Mouse (Mus musculus): Measurements from ENCODE around the gene Yif1a. TPM values are rescaled to one million over a fixed set of nuclear protein-coding genes. Genes with fewer than 3 reads are reported as not detected.

Yif1a gene
- polyA plus RNA-seq, 1 experiment = 137 TPM

GRCm38 (mm10) chr19:5092083-5092482, 3.7 kb downstream of the Yif1a start:
- DNase-seq = no peak
- Histone ChIP-seq H3K27me3 (ENCODE audit: control insufficient read depth, insufficient read depth, low read length) (no peaks in the 10 kb centered on the region; the same call in 1 of the 2 replicates), H3K4me1 (replicated peaks; ENCODE audit: control insufficient read depth, insufficient read depth, low read length) (peaks cover 15% of the 10 kb centered on the region), H3K36me3 (ENCODE audit: control insufficient read depth, insufficient read depth, low read length) (no peaks in the 10 kb centered on the region), H3K27ac (ENCODE audit: control insufficient read depth, insufficient read depth, low read length) (no peak overlapping the region), H3K4me3 (ENCODE audit: control insufficient read depth, insufficient read depth, low read length) (no peak overlapping the region)
- TF ChIP-seq POLR2A (IDR thresholded peaks at IDR 0.05; ENCODE audit: control insufficient read depth, extremely low read depth, insufficient read depth, low read length, poor library complexity) (no peak), CTCF (IDR thresholded peaks at IDR 0.05; ENCODE audit: borderline replicate concordance, control insufficient read depth, extremely low read depth, insufficient read depth, low read length, poor library complexity) (no peak)
- 97% methylated on average over 10 of the region's 10 CpGs for WGBS

- no peak for DNase-seq
- no peak overlapping the region for H3K27ac ChIP-seq (ENCODE audit: control insufficient read depth, insufficient read depth, low read length)
- peaks cover 13% of the 10 kb centered on the region for H3K4me1 ChIP-seq (replicated peaks; ENCODE audit: control insufficient read depth, insufficient read depth, low read length)
- H3K27me3 ChIP-seq (ENCODE audit: control insufficient read depth, insufficient read depth, low read length) = no peaks in the 10 kb centered on the region; the same call in 1 of the 2 replicates
- 81% methylated on average over 12 of the region's 12 CpGs for WGBS
- no peak overlapping the region for H3K4me3 ChIP-seq (ENCODE audit: control insufficient read depth, insufficient read depth, low read length)
- no peaks in the 10 kb centered on the region for H3K36me3 ChIP-seq (ENCODE audit: control insufficient read depth, insufficient read depth, low read length)
- TF ChIP-seq CTCF (IDR thresholded peaks at IDR 0.05; ENCODE audit: borderline replicate concordance, control insufficient read depth, extremely low read depth, insufficient read depth, low read length, poor library complexity) (no peak), POLR2A (IDR thresholded peaks at IDR 0.05; ENCODE audit: control insufficient read depth, extremely low read depth, insufficient read depth, low read length, poor library complexity) (no peak)
Measured at GRCm38 (mm10) chr19:5093481-5094242, 5.3 kb downstream of the Yif1a start.

GRCm38 (mm10) chr19:5094243-5094632, 5.9 kb downstream of the Yif1a start:
- peak; percentile 89 for DNase-seq

GRCm38 (mm10) chr19:5094746-5095417, 6.5 kb downstream of the Yif1a start:
- TF ChIP-seq CTCF (IDR thresholded peaks at IDR 0.05; ENCODE audit: borderline replicate concordance, control insufficient read depth, extremely low read depth, insufficient read depth, low read length, poor library complexity) (no peak), POLR2A (IDR thresholded peaks at IDR 0.05; ENCODE audit: control insufficient read depth, extremely low read depth, insufficient read depth, low read length, poor library complexity) (no peak)
- no peak overlapping the region for H3K4me3 ChIP-seq (ENCODE audit: control insufficient read depth, insufficient read depth, low read length)
- H3K27ac ChIP-seq (ENCODE audit: control insufficient read depth, insufficient read depth, low read length) = no peak overlapping the region
- WGBS = 45% methylated on average over 11 of the region's 11 CpGs
- H3K36me3 ChIP-seq (ENCODE audit: control insufficient read depth, insufficient read depth, low read length) = peaks cover 2% of the 10 kb centered on the region; the same call in 1 of the 2 replicates
- H3K4me1 ChIP-seq (replicated peaks; ENCODE audit: control insufficient read depth, insufficient read depth, low read length) = peaks cover 10% of the 10 kb centered on the region
- no peak for DNase-seq
- H3K27me3 ChIP-seq (ENCODE audit: control insufficient read depth, insufficient read depth, low read length) = no peaks in the 10 kb centered on the region; the same call in 1 of the 2 replicates

More at GRCm38 (mm10) chr19:5094243-5094632, 5.9 kb downstream of the Yif1a start:
- TF ChIP-seq CTCF (IDR thresholded peaks at IDR 0.05; ENCODE audit: borderline replicate concordance, control insufficient read depth, extremely low read depth, insufficient read depth, low read length, poor library complexity) (peak; percentile 92), POLR2A (IDR thresholded peaks at IDR 0.05; ENCODE audit: control insufficient read depth, extremely low read depth, insufficient read depth, low read length, poor library complexity) (no peak)
- whole genome bisulfite sequencing = 2% methylated on average over 21 of the region's 21 CpGs
- Histone ChIP-seq H3K27ac (ENCODE audit: control insufficient read depth, insufficient read depth, low read length) (no peak overlapping the region), H3K4me1 (replicated peaks; ENCODE audit: control insufficient read depth, insufficient read depth, low read length) (peaks cover 12% of the 10 kb centered on the region), H3K4me3 (ENCODE audit: control insufficient read depth, insufficient read depth, low read length) (no peak overlapping the region), H3K36me3 (ENCODE audit: control insufficient read depth, insufficient read depth, low read length) (no peaks in the 10 kb centered on the region), H3K27me3 (ENCODE audit: control insufficient read depth, insufficient read depth, low read length) (no peaks in the 10 kb centered on the region; the same call in 1 of the 2 replicates)

- H3K36me3 ChIP-seq (ENCODE audit: control insufficient read depth, insufficient read depth, low read length) = peaks cover 13% of the 10 kb centered on the region; the same call in 1 of the 2 replicates
- DNase-seq = no peak
- TF ChIP-seq POLR2A (IDR thresholded peaks at IDR 0.05; ENCODE audit: control insufficient read depth, extremely low read depth, insufficient read depth, low read length, poor library complexity) (no peak), CTCF (IDR thresholded peaks at IDR 0.05; ENCODE audit: borderline replicate concordance, control insufficient read depth, extremely low read depth, insufficient read depth, low read length, poor library complexity) (no peak)
- 11% methylated on average over 9 of the region's 9 CpGs for WGBS
- no peak overlapping the region for H3K27ac ChIP-seq (ENCODE audit: control insufficient read depth, insufficient read depth, low read length)
- H3K4me1 ChIP-seq (replicated peaks; ENCODE audit: control insufficient read depth, insufficient read depth, low read length) = peaks cover 10% of the 10 kb centered on the region
- H3K27me3 ChIP-seq (ENCODE audit: control insufficient read depth, insufficient read depth, low read length) = no peaks in the 10 kb centered on the region; the same call in 1 of the 2 replicates
- no peak overlapping the region for H3K4me3 ChIP-seq (ENCODE audit: control insufficient read depth, insufficient read depth, low read length)
Measured at GRCm38 (mm10) chr19:5095887-5096474, 7.6 kb downstream of the Yif1a start.
